Mouse (Mus musculus): ENCODE results near the gene Timm17b. TPM values are rescaled to one million over a fixed set of nuclear protein-coding genes. Genes with fewer than 3 reads are reported as not detected.

Gene Timm17b
- polyA plus RNA-seq, 1 experiment from 2014 or later, result 143 TPM

- ATAC-seq (ENCODE audit: low FRiP score, low read depth), result no peak
- Histone ChIP-seq H3K4me3 (no peak overlapping the region), H3K4me2 (replicated peaks) (no peak overlapping the region), H3K27me3 (replicated peaks) (peaks cover 33% of the 10 kb centered on the region), H3K27ac (no peak overlapping the region), H3K36me3 (peaks cover 7% of the 10 kb centered on the region), H3K4me1 (peaks cover 6% of the 10 kb centered on the region), H3K9ac (no peak overlapping the region), H3K9me3 (no peaks in the 10 kb centered on the region)
- 25% methylated on average over 10 of the region's 10 CpGs for WGBS
Observed at GRCm38 (mm10) chrX:7927116-7927515, 28.0 kb downstream of the Timm17b start.

GRCm38 (mm10) chrX:7928270-7928790, 29.2 kb downstream of the Timm17b start, which contains the start of gene Eras:
TSS of gene Eras (minus strand) at chrX:7928607.
- H3K27me3 ChIP-seq (replicated peaks), result peaks cover 26% of the 10 kb centered on the region
- 14% methylated on average over 19 of the region's 19 CpGs for WGBS
- no peak within 1 kb of the TSS for H3K4me3 ChIP-seq
- ATAC-seq (ENCODE audit: low FRiP score, low read depth), result no peak; the same call in 1 of the 2 replicates
- peaks cover 11% of the 10 kb centered on the region for H3K36me3 ChIP-seq
- no peaks in the 10 kb centered on the region for H3K9me3 ChIP-seq
- no peak within 1 kb of the TSS for H3K9ac ChIP-seq
- H3K4me1 ChIP-seq, result 0 out of 2 replicates have a peak, but pooled peaks cover under 1% of the 10 kb centered on the region
- no peak within 1 kb of the TSS for H3K4me2 ChIP-seq (replicated peaks)
- no peak within 1 kb of the TSS for H3K27ac ChIP-seq

- Histone ChIP-seq H3K4me1 (no peaks in the 10 kb centered on the region), H3K4me3 (no peak overlapping the region), H3K36me3 (peaks cover 35% of the 10 kb centered on the region), H3K4me2 (replicated peaks) (no peak overlapping the region), H3K9me3 (no peaks in the 10 kb centered on the region), H3K9ac (no peak overlapping the region), H3K27ac (no peak overlapping the region), H3K27me3 (replicated peaks) (no peaks in the 10 kb centered on the region)
- WGBS, result 38% methylated on average over 11 of the region's 11 CpGs
- ATAC-seq (ENCODE audit: low FRiP score, low read depth), result no peak
Observed at GRCm38 (mm10) chrX:7936874-7937273, 37.7 kb downstream of the Timm17b start.

GRCm38 (mm10) chrX:7937667-7938066, 38.5 kb downstream of the Timm17b start:
- ATAC-seq (ENCODE audit: low FRiP score, low read depth), result no peak
- no peaks in the 10 kb centered on the region for H3K9me3 ChIP-seq
- peaks cover 32% of the 10 kb centered on the region for H3K36me3 ChIP-seq
- WGBS, result 90% methylated on average over 6 of the region's 6 CpGs
- no peak overlapping the region for H3K9ac ChIP-seq
- H3K4me3 ChIP-seq, result no peak overlapping the region
- no peaks in the 10 kb centered on the region for H3K4me1 ChIP-seq
- H3K4me2 ChIP-seq (replicated peaks), result no peak overlapping the region
- no peaks in the 10 kb centered on the region for H3K27me3 ChIP-seq (replicated peaks)
- H3K27ac ChIP-seq, result no peak overlapping the region

GRCm38 (mm10) chrX:7945618-7946017, 46.5 kb downstream of the Timm17b start:
- 76% methylated on average over 8 of the region's 8 CpGs for WGBS
- Histone ChIP-seq H3K27ac (no peak overlapping the region), H3K27me3 (replicated peaks) (no peaks in the 10 kb centered on the region), H3K9me3 (no peaks in the 10 kb centered on the region), H3K4me1 (peaks cover 6% of the 10 kb centered on the region; the same call in 1 of the 2 replicates), H3K4me2 (replicated peaks) (no peak overlapping the region), H3K36me3 (peaks cover 3% of the 10 kb centered on the region; the same call in 1 of the 2 replicates), H3K9ac (no peak overlapping the region), H3K4me3 (no peak overlapping the region)
- ATAC-seq (ENCODE audit: low FRiP score, low read depth), result no peak

- Histone ChIP-seq H3K27ac (no peak within 1 kb of the TSS), H3K4me2 (replicated peaks) (peak within 1 kb of the TSS; percentile 61)
- 19% methylated on average over 36 of the region's 37 CpGs for WGBS
Observed at GRCm38 (mm10) chrX:7947108-7947899, 48.1 kb downstream of the Timm17b start, which contains the start of gene Hdac6. TSS of gene Hdac6 (minus strand) at chrX:7947889.

GRCm38 (mm10) chrX:7947900-7948492, 48.8 kb downstream of the Timm17b start:
- Histone ChIP-seq H3K9me3 (no peaks in the 10 kb centered on the region), H3K9ac (peak overlapping the region; percentile 33; the same call in 1 of the 2 replicates), H3K27ac (no peak overlapping the region), H3K4me3 (peak overlapping the region; percentile 30), H3K27me3 (replicated peaks) (no peaks in the 10 kb centered on the region), H3K4me2 (replicated peaks) (peak overlapping the region; percentile 61), H3K4me1 (peaks cover 6% of the 10 kb centered on the region; the same call in 1 of the 2 replicates), H3K36me3 (0 out of 2 replicates have a peak, but pooled peaks cover 3% of the 10 kb centered on the region)
- WGBS, result 18% methylated on average over 38 of the region's 38 CpGs
- ATAC-seq (ENCODE audit: low FRiP score, low read depth), result no peak; the same call in none of the 2 replicates

More at GRCm38 (mm10) chrX:7947108-7947899, 48.1 kb downstream of the Timm17b start, which contains the start of gene Hdac6:
- Histone ChIP-seq H3K9me3 (no peaks in the 10 kb centered on the region), H3K9ac (peak within 1 kb of the TSS; percentile 54), H3K27me3 (replicated peaks) (no peaks in the 10 kb centered on the region), H3K36me3 (0 out of 2 replicates have a peak, but pooled peaks cover 3% of the 10 kb centered on the region), H3K4me1 (peaks cover 6% of the 10 kb centered on the region; the same call in 1 of the 2 replicates), H3K4me3 (peak within 1 kb of the TSS; percentile 47)
- peak; percentile 98 for ATAC-seq (ENCODE audit: low FRiP score, low read depth)

GRCm38 (mm10) chrX:7950091-7950490, 50.9 kb downstream of the Timm17b start:
- Histone ChIP-seq H3K4me2 (replicated peaks) (no peak overlapping the region), H3K4me3 (no peak overlapping the region), H3K9ac (no peak overlapping the region), H3K9me3 (no peaks in the 10 kb centered on the region), H3K27me3 (replicated peaks) (no peaks in the 10 kb centered on the region), H3K4me1 (peaks cover 6% of the 10 kb centered on the region; the same call in 1 of the 2 replicates), H3K27ac (no peak overlapping the region), H3K36me3 (no peaks in the 10 kb centered on the region)
- ATAC-seq (ENCODE audit: low FRiP score, low read depth), result no peak
- WGBS, result 95% methylated on average over 7 of the region's 7 CpGs

Other genes starting within 250 kb of the Timm17b start
- 2.4 and 3.0 TPM in 2 replicates for gene Prickle3, start 242.1 kb upstream of the Timm17b start, polyA plus RNA-seq (2016; fragmentation: Nextera tagmentation; extraction: Ambion mirVana)
- gene Plp2, start 228.0 kb upstream of the Timm17b start, polyA plus RNA-seq (2016; fragmentation: Nextera tagmentation; extraction: Ambion mirVana), result 31.2 and 34.6 TPM in 2 replicates
- gene Magix, start 218.1 kb upstream of the Timm17b start, polyA plus RNA-seq (2016; fragmentation: Nextera tagmentation; extraction: Ambion mirVana), result 0.09 TPM in 1 of 2 replicates, not detected in the other
- gene Gpkow, start 202.2 kb upstream of the Timm17b start, polyA plus RNA-seq (2016; fragmentation: Nextera tagmentation; extraction: Ambion mirVana), result 44.1 and 46.6 TPM in 2 replicates
- 26.2 and 27.8 TPM in 2 replicates for gene Wdr45, start 185.0 kb upstream of the Timm17b start, polyA plus RNA-seq (2016; fragmentation: Nextera tagmentation; extraction: Ambion mirVana)
- gene Gm45208, start 177.1 kb upstream of the Timm17b start, polyA plus RNA-seq (2016; fragmentation: Nextera tagmentation; extraction: Ambion mirVana), result not detected in 2 replicates
- gene Praf2, start 170.9 kb upstream of the Timm17b start, polyA plus RNA-seq (2016; fragmentation: Nextera tagmentation; extraction: Ambion mirVana), result 89.2 and 93.6 TPM in 2 replicates
- gene Ccdc120, start 148.5 kb upstream of the Timm17b start, polyA plus RNA-seq (2016; fragmentation: Nextera tagmentation; extraction: Ambion mirVana), result 34.8 and 38.7 TPM in 2 replicates
- 32.9 and 35.5 TPM in 2 replicates for gene Tfe3, start 136.8 kb upstream of the Timm17b start, polyA plus RNA-seq (2016; fragmentation: Nextera tagmentation; extraction: Ambion mirVana)
- gene Gripap1, start 109.6 kb upstream of the Timm17b start, polyA plus RNA-seq (2016; fragmentation: Nextera tagmentation; extraction: Ambion mirVana), result 73.3 and 81.4 TPM in 2 replicates
- gene Kcnd1, start 77.1 kb upstream of the Timm17b start, polyA plus RNA-seq (2016; fragmentation: Nextera tagmentation; extraction: Ambion mirVana), result 1.5 and 2.3 TPM in 2 replicates
- gene Otud5, start 58.0 kb upstream of the Timm17b start, polyA plus RNA-seq (2016; fragmentation: Nextera tagmentation; extraction: Ambion mirVana), result 68.6 and 72.3 TPM in 2 replicates
- 9.3 and 12.8 TPM in 2 replicates for gene Pim2, start 21.1 kb upstream of the Timm17b start, polyA plus RNA-seq (2016; fragmentation: Nextera tagmentation; extraction: Ambion mirVana)
- 35.4 and 36.5 TPM in 2 replicates for gene Slc35a2, start 15.3 kb upstream of the Timm17b start, polyA plus RNA-seq (2016; fragmentation: Nextera tagmentation; extraction: Ambion mirVana)
- gene Pqbp1, start 88 bp upstream of the Timm17b start, polyA plus RNA-seq (2016; fragmentation: Nextera tagmentation; extraction: Ambion mirVana), result 179 and 180 TPM in 2 replicates
- gene Gm10491, start 8.5 kb downstream of the Timm17b start, polyA plus RNA-seq (2016; fragmentation: Nextera tagmentation; extraction: Ambion mirVana), result not detected in 2 replicates
- not detected in 2 replicates for gene Gm10490, start 10.2 kb downstream of the Timm17b start, polyA plus RNA-seq (2016; fragmentation: Nextera tagmentation; extraction: Ambion mirVana)
- 137 and 142 TPM in 2 replicates for gene Pcsk1n, start 20.5 kb downstream of the Timm17b start, polyA plus RNA-seq (2016; fragmentation: Nextera tagmentation; extraction: Ambion mirVana)
- gene Eras, start 29.2 kb downstream of the Timm17b start, polyA plus RNA-seq (2016; fragmentation: Nextera tagmentation; extraction: Ambion mirVana), result not detected in 2 replicates
- 56.8 and 60.8 TPM in 2 replicates for gene Hdac6, start 48.5 kb downstream of the Timm17b start, polyA plus RNA-seq (2016; fragmentation: Nextera tagmentation; extraction: Ambion mirVana)
- 1.2 and 1.5 TPM in 2 replicates for gene Gata1, start 78.7 kb downstream of the Timm17b start, polyA plus RNA-seq (2016; fragmentation: Nextera tagmentation; extraction: Ambion mirVana)
- not detected in 2 replicates for gene Glod5, start 119.1 kb downstream of the Timm17b start, polyA plus RNA-seq (2016; fragmentation: Nextera tagmentation; extraction: Ambion mirVana)
- gene Suv39h1, start 175.4 kb downstream of the Timm17b start, polyA plus RNA-seq (2016; fragmentation: Nextera tagmentation; extraction: Ambion mirVana), result 58.3 and 63.2 TPM in 2 replicates
- 0.22 and 0.23 TPM in 2 replicates for gene Was, start 191.1 kb downstream of the Timm17b start, polyA plus RNA-seq (2016; fragmentation: Nextera tagmentation; extraction: Ambion mirVana)
- 42.6 and 45.0 TPM in 2 replicates for gene Wdr13, start 233.5 kb downstream of the Timm17b start, polyA plus RNA-seq (2016; fragmentation: Nextera tagmentation; extraction: Ambion mirVana)
- 397 and 400 TPM in 2 replicates for gene Rbm3, start 246.5 kb downstream of the Timm17b start, polyA plus RNA-seq (2016; fragmentation: Nextera tagmentation; extraction: Ambion mirVana)

Data from neural tube, embryonic 12.5 days (tissue).